Mouse (Mus musculus): Measurements from ENCODE around the gene Csnk1e. TPM values are rescaled to one million over a fixed set of nuclear protein-coding genes. Genes with fewer than 3 reads are reported as not detected.

Gene Csnk1e
- polyA plus RNA-seq, 1 experiment from 2014 or later, result 213 TPM

GRCm38 (mm10) chr15:79439386-79439785 is 16.0 kb downstream of the Csnk1e start:
- Histone ChIP-seq H3K27ac (no peak overlapping the region), H3K9me3 (ENCODE audit: control insufficient read depth, low read length) (no peaks in the 10 kb centered on the region), H3K9ac (peak overlapping the region; percentile 100), H3K4me2 (replicated peaks) (peak overlapping the region; percentile 84), H3K4me1 (replicated peaks; ENCODE audit: control insufficient read depth, insufficient read depth, low read length) (peaks cover 62% of the 10 kb centered on the region), H3K4me3 (replicated peaks; ENCODE audit: low read length) (0 out of 2 replicates have a peak overlapping the region, but pooled peaks have one; percentile 81), H3K36me3 (replicated peaks; ENCODE audit: control insufficient read depth, insufficient read depth) (peaks cover 43% of the 10 kb centered on the region), H3K27me3 (ENCODE audit: control insufficient read depth, insufficient read depth, low read length) (no peaks in the 10 kb centered on the region)
- DNase-seq (ENCODE audit: low spot score) (no peak), ATAC-seq (ENCODE audit: low FRiP score) (no peak)
- 83% methylated on average over 4 of the region's 4 CpGs for WGBS

- H3K9ac ChIP-seq, result peak overlapping the region; percentile 100; the same call in 1 of the 2 replicates
- H3K4me3 ChIP-seq (replicated peaks; ENCODE audit: low read length), result no peak overlapping the region
- ATAC-seq (ENCODE audit: low FRiP score) (no peak), DNase-seq (ENCODE audit: low spot score) (no peak)
- H3K27ac ChIP-seq, result no peak overlapping the region
- H3K4me1 ChIP-seq (replicated peaks; ENCODE audit: control insufficient read depth, insufficient read depth, low read length), result peaks cover 62% of the 10 kb centered on the region
- H3K4me2 ChIP-seq (replicated peaks), result peak overlapping the region; percentile 84
- no peaks in the 10 kb centered on the region for H3K9me3 ChIP-seq (ENCODE audit: control insufficient read depth, low read length)
- H3K36me3 ChIP-seq (replicated peaks; ENCODE audit: control insufficient read depth, insufficient read depth), result peaks cover 48% of the 10 kb centered on the region
- WGBS, result 78% methylated on average over 8 of the region's 8 CpGs
- no peaks in the 10 kb centered on the region for H3K27me3 ChIP-seq (ENCODE audit: control insufficient read depth, insufficient read depth, low read length)
These were observed 16.6 kb downstream of the Csnk1e start for GRCm38 (mm10) chr15:79438816-79439215.

GRCm38 (mm10) chr15:79438209-79438810 is 17.1 kb downstream of the Csnk1e start:
- peaks cover 62% of the 10 kb centered on the region for H3K4me1 ChIP-seq (replicated peaks; ENCODE audit: control insufficient read depth, insufficient read depth, low read length)
- H3K27ac ChIP-seq, result no peak overlapping the region
- peaks cover 53% of the 10 kb centered on the region for H3K36me3 ChIP-seq (replicated peaks; ENCODE audit: control insufficient read depth, insufficient read depth)
- ATAC-seq (ENCODE audit: low FRiP score), result no peak
- H3K9ac ChIP-seq, result no peak overlapping the region
- H3K4me2 ChIP-seq (replicated peaks), result 0 out of 2 replicates have a peak overlapping the region, but pooled peaks have one; percentile 84
- no peak overlapping the region for H3K4me3 ChIP-seq (replicated peaks; ENCODE audit: low read length)
- no peaks in the 10 kb centered on the region for H3K9me3 ChIP-seq (ENCODE audit: control insufficient read depth, low read length)
- no peaks in the 10 kb centered on the region for H3K27me3 ChIP-seq (ENCODE audit: control insufficient read depth, insufficient read depth, low read length)
- no peak for DNase-seq (ENCODE audit: low spot score)
- WGBS, result 83% methylated on average over 6 of the region's 6 CpGs

DNA sequence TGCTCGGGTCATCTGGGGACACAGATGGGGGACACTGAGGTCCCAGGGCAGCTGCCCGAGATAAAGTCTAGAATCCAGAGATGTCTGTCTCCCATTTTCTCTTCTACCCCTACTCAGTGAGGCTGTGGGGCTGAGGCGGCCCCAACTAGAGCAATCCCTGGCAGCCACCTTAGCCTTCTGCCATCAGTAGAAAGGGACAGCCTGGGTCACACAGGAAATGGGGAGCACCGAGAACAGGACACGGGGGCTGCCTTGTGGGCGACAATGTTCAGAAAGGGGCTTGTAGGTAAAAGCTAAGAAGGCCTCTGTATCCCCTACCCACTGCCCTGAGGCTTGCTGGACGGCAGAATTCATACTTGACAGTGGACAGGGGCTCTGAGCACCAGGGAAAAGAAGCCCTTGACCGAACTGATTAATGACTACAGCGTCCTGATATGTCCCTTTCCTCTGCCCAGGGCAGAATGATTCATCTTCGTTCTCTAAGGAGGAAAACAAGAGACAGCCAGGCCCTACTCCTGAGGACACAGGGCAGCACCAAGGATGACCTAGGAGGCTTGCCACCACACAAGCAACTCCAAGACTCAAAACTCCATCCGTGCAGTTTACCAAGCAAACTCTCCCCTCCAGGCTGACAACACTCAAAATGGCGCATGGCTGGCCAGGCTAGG is 17.7 kb downstream of the Csnk1e start:
- DNase-seq (ENCODE audit: low spot score), result no peak
- peaks cover 58% of the 10 kb centered on the region for H3K36me3 ChIP-seq (replicated peaks; ENCODE audit: control insufficient read depth, insufficient read depth)

GRCm38 (mm10) chr15:79436481-79436921 is 18.9 kb downstream of the Csnk1e start:
- H3K4me2 ChIP-seq (replicated peaks), result no peak overlapping the region
- no peaks in the 10 kb centered on the region for H3K9me3 ChIP-seq (ENCODE audit: control insufficient read depth, low read length)
- no peak for ATAC-seq (ENCODE audit: low FRiP score)
- H3K4me3 ChIP-seq (replicated peaks; ENCODE audit: low read length), result no peak overlapping the region
- H3K27ac ChIP-seq, result no peak overlapping the region
- H3K27me3 ChIP-seq (ENCODE audit: control insufficient read depth, insufficient read depth, low read length), result no peaks in the 10 kb centered on the region
- WGBS, result 48% methylated on average over 7 of the region's 7 CpGs
- peaks cover 52% of the 10 kb centered on the region for H3K4me1 ChIP-seq (replicated peaks; ENCODE audit: control insufficient read depth, insufficient read depth, low read length)
- peaks cover 70% of the 10 kb centered on the region for H3K36me3 ChIP-seq (replicated peaks; ENCODE audit: control insufficient read depth, insufficient read depth)
- no peak for DNase-seq (ENCODE audit: low spot score)
- 0 out of 2 replicates have a peak overlapping the region, but pooled peaks have one; percentile 33 for H3K9ac ChIP-seq

More for the DNA sequence above, 17.7 kb downstream of the Csnk1e start:
- Histone ChIP-seq H3K27ac (no peak overlapping the region), H3K9me3 (ENCODE audit: control insufficient read depth, low read length) (no peaks in the 10 kb centered on the region), H3K4me2 (replicated peaks) (no peak overlapping the region), H3K27me3 (ENCODE audit: control insufficient read depth, insufficient read depth, low read length) (no peaks in the 10 kb centered on the region), H3K4me1 (replicated peaks; ENCODE audit: control insufficient read depth, insufficient read depth, low read length) (peaks cover 57% of the 10 kb centered on the region), H3K9ac (no peak overlapping the region), H3K4me3 (replicated peaks; ENCODE audit: low read length) (no peak overlapping the region)
- no peak for ATAC-seq (ENCODE audit: low FRiP score)
- 88% methylated on average over 12 of the region's 12 CpGs for WGBS

DNA sequence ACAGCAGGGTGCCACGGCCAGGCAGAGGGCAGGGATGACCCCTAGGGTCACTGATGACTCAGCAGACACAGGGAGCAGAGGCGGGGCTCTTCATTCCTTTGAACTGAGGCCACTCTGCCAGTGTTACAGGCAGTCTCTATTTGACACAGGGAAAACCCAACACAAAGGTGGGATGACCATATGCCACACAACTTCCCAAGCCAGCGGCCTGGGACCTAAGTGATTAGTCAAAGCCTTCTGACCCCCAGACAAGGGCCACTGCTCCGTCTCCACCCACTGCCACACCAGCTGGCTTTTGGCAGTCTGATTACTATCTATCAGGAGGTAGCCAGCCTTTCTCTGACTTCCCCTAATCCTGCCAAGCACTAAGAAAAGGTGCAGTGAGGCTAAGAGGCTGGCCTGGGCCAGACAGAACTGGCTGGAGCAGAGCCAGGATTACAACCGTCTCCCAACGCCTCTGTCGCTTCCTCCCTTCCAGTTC is 20.1 kb downstream of the Csnk1e start:
- Histone ChIP-seq H3K27me3 (ENCODE audit: control insufficient read depth, insufficient read depth, low read length) (no peaks in the 10 kb centered on the region), H3K4me3 (replicated peaks; ENCODE audit: low read length) (no peak overlapping the region), H3K27ac (no peak overlapping the region), H3K4me1 (replicated peaks; ENCODE audit: control insufficient read depth, insufficient read depth, low read length) (peaks cover 45% of the 10 kb centered on the region), H3K9ac (no peak overlapping the region), H3K4me2 (replicated peaks) (no peak overlapping the region), H3K9me3 (ENCODE audit: control insufficient read depth, low read length) (no peaks in the 10 kb centered on the region), H3K36me3 (replicated peaks; ENCODE audit: control insufficient read depth, insufficient read depth) (peaks cover 75% of the 10 kb centered on the region)
- DNase-seq (ENCODE audit: low spot score), result no peak
- 24% methylated on average over 7 of the region's 7 CpGs for WGBS
- ATAC-seq (ENCODE audit: low FRiP score), result no peak

DNA sequence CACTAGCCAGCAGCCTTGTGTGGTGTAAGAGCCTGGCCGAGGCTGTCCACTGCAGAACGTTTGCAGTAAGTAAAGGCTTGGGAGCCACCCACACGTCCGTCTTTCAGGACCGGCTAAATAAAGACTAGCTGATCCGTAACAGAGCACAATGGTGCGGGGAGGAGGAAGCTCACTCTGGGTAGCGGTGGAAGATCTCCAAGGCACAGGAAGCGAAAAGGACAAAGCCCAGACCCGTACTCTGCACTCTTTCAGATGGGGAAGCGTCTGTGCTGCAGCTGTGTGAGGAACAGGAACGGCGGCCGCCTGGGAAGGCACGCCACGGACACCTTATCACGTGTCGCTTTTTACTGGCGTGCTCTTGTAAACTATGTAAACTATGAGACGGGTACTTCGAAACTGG is 22.5 kb downstream of the Csnk1e start:
- H3K9me3 ChIP-seq (ENCODE audit: control insufficient read depth, low read length), result no peaks in the 10 kb centered on the region
- ATAC-seq (ENCODE audit: low FRiP score), result no peak
- H3K9ac ChIP-seq, result no peak overlapping the region
- H3K4me1 ChIP-seq (replicated peaks; ENCODE audit: control insufficient read depth, insufficient read depth, low read length), result peaks cover 22% of the 10 kb centered on the region
- H3K4me3 ChIP-seq (replicated peaks; ENCODE audit: low read length), result no peak overlapping the region
- no peaks in the 10 kb centered on the region for H3K27me3 ChIP-seq (ENCODE audit: control insufficient read depth, insufficient read depth, low read length)
- no peak overlapping the region for H3K4me2 ChIP-seq (replicated peaks)
- DNase-seq (ENCODE audit: low spot score), result no peak
- 0 out of 2 replicates have a peak overlapping the region, but pooled peaks have one; percentile 59 for H3K27ac ChIP-seq
- WGBS, result 36% methylated on average over 21 of the region's 21 CpGs
- peaks cover 89% of the 10 kb centered on the region for H3K36me3 ChIP-seq (replicated peaks; ENCODE audit: control insufficient read depth, insufficient read depth)

GRCm38 (mm10) chr15:79432328-79432727 is 23.0 kb downstream of the Csnk1e start:
- H3K4me1 ChIP-seq (replicated peaks; ENCODE audit: control insufficient read depth, insufficient read depth, low read length), result peaks cover 22% of the 10 kb centered on the region
- 88% methylated on average over 11 of the region's 11 CpGs for WGBS
- 0 out of 2 replicates have a peak overlapping the region, but pooled peaks have one; percentile 59 for H3K27ac ChIP-seq
- H3K27me3 ChIP-seq (ENCODE audit: control insufficient read depth, insufficient read depth, low read length), result no peaks in the 10 kb centered on the region
- no peaks in the 10 kb centered on the region for H3K9me3 ChIP-seq (ENCODE audit: control insufficient read depth, low read length)
- DNase-seq (ENCODE audit: low spot score) (no peak), ATAC-seq (ENCODE audit: low FRiP score) (no peak)
- peaks cover 89% of the 10 kb centered on the region for H3K36me3 ChIP-seq (replicated peaks; ENCODE audit: control insufficient read depth, insufficient read depth)
- no peak overlapping the region for H3K9ac ChIP-seq
- no peak overlapping the region for H3K4me2 ChIP-seq (replicated peaks)
- H3K4me3 ChIP-seq (replicated peaks; ENCODE audit: low read length), result no peak overlapping the region

- ATAC-seq (ENCODE audit: low FRiP score) (no peak), DNase-seq (ENCODE audit: low spot score) (no peak)
- Histone ChIP-seq H3K27me3 (ENCODE audit: control insufficient read depth, insufficient read depth, low read length) (no peaks in the 10 kb centered on the region), H3K9me3 (ENCODE audit: control insufficient read depth, low read length) (no peaks in the 10 kb centered on the region), H3K4me2 (replicated peaks) (no peak overlapping the region), H3K4me1 (replicated peaks; ENCODE audit: control insufficient read depth, insufficient read depth, low read length) (peaks cover 20% of the 10 kb centered on the region), H3K4me3 (replicated peaks; ENCODE audit: low read length) (no peak overlapping the region), H3K36me3 (replicated peaks; ENCODE audit: control insufficient read depth, insufficient read depth) (peaks cover 89% of the 10 kb centered on the region), H3K27ac (0 out of 2 replicates have a peak overlapping the region, but pooled peaks have one; percentile 59), H3K9ac (no peak overlapping the region)
- 69% methylated on average over 7 of the region's 7 CpGs for WGBS
These were observed 23.4 kb downstream of the Csnk1e start for GRCm38 (mm10) chr15:79431925-79432324.
